Mouse (Mus musculus) midbrain, embryonic 11.5 days (tissue): Measurements from ENCODE around the gene Cntn6. TPM values are rescaled to one million over a fixed set of nuclear protein-coding genes. Genes with fewer than 3 reads are reported as not detected.
A peak's percentile ranks its signal among the peaks of the same experiment; 100 is the strongest.

ENCODE experiments used
- ATAC-seq: fragments of 200-750 bp; cut with Nextera tagmentation; 2 replicates; pipeline ENCODE4 v1.8.0; 2017; ENCODE audit warnings: moderate TSS enrichment, moderate library complexity; ENCODE audit not compliant: low FRiP score
- DNase-seq: peaks from one replicate; pipeline ENCODE4 v3.0.0; 2015; ENCODE audit warnings: low spot score; ENCODE audit errors: missing footprints
- H3K27ac ChIP-seq: fragments of 300-500 bp; sonication (generic); 2 replicates; pipeline ENCODE4 v1.5.1; 2014; ENCODE audit warnings: low read depth, low read length
- H3K27me3 ChIP-seq: fragments of 300-500 bp; sonication (generic); 2 replicates; pipeline ENCODE4 v1.6.1; 2014; ENCODE audit warnings: mild to moderate bottlenecking, low read length, moderate library complexity, mixed read lengths; ENCODE audit not compliant: control insufficient read depth, insufficient read depth
- H3K36me3 ChIP-seq: fragments of 300-500 bp; sonication (generic); 2 replicates; pipeline ENCODE4 v1.6.1; 2014; ENCODE audit warnings: mild to moderate bottlenecking, low read length, moderate library complexity, mixed read lengths; ENCODE audit not compliant: control insufficient read depth, insufficient read depth
- H3K4me1 ChIP-seq: fragments of 300-500 bp; sonication (generic); 2 replicates; pipeline ENCODE4 v1.6.1; 2014; ENCODE audit warnings: low read length; ENCODE audit not compliant: control insufficient read depth, insufficient read depth
- H3K4me2 ChIP-seq: fragments of 300-500 bp; sonication (generic); 2 replicates; pipeline ENCODE4 v1.6.1; 2014; ENCODE audit warnings: mild to moderate bottlenecking, moderate library complexity
- H3K4me3 ChIP-seq: fragments of 300-500 bp; sonication (generic); 2 replicates; pipeline ENCODE4 v1.5.1; 2014; ENCODE audit warnings: low read depth, low read length
- H3K9ac ChIP-seq: fragments of 300-500 bp; sonication (generic); 2 replicates; pipeline ENCODE4 v1.6.1; 2014; ENCODE audit warnings: low read length
- H3K9me3 ChIP-seq: fragments of 300-500 bp; sonication (generic); 2 replicates; pipeline ENCODE4 v1.6.1; 2016; ENCODE audit warnings: low read length; ENCODE audit not compliant: control insufficient read depth
- WGBS: fragments of 180-500 bp; shearing (Covaris S2); extraction: QIAGEN DNeasy Blood & Tissue Kit; methylation state at CpG from one replicate; pipeline ENCODE4 v1.1.7; 2014; 5-methylcytosine and 5-hydroxymethylcytosine counted together
- polyA plus RNA-seq: library from polyadenylated mRNA; unstranded; fragments of >200 nt; fragmentation: Nextera tagmentation; extraction: Ambion mirVana; gene quantifications from 2 replicates; pipeline ENCODE4 v1.2.1, GENCODE M21; 2014

Cntn6 gene
- polyA plus RNA-seq, 1 experiment from 2014 or later = 2.7 TPM

GRCm38 (mm10) chr6:104600838-104601397 lies 108.3 kb downstream of the Cntn6 start:
- WGBS = 76% methylated on average over 2 of the region's 2 CpGs
- no peak for ATAC-seq
- Histone ChIP-seq H3K4me1 (no peaks in the 10 kb centered on the region), H3K9me3 (no peaks in the 10 kb centered on the region), H3K36me3 (no peaks in the 10 kb centered on the region), H3K4me3 (no peak overlapping the region), H3K27ac (no peak overlapping the region), H3K9ac (no peak overlapping the region), H3K4me2 (no peak overlapping the region), H3K27me3 (no peaks in the 10 kb centered on the region)
- DNase-seq = no peak

- Histone ChIP-seq H3K4me2 (no peak overlapping the region), H3K4me1 (no peaks in the 10 kb centered on the region), H3K9ac (no peak overlapping the region)
Measured at GRCm38 (mm10) chr6:104602894-104603293, 110.3 kb downstream of the Cntn6 start.

GRCm38 (mm10) chr6:104603371-104603770 lies 110.8 kb downstream of the Cntn6 start:
- DNase-seq = no peak
- Histone ChIP-seq H3K36me3 (no peaks in the 10 kb centered on the region), H3K27ac (no peak overlapping the region)

More at GRCm38 (mm10) chr6:104602894-104603293, 110.3 kb downstream of the Cntn6 start:
- Histone ChIP-seq H3K36me3 (no peaks in the 10 kb centered on the region), H3K9me3 (no peaks in the 10 kb centered on the region), H3K27ac (no peak overlapping the region), H3K4me3 (no peak overlapping the region), H3K27me3 (no peaks in the 10 kb centered on the region)
- no peak for ATAC-seq
- no peak for DNase-seq

GRCm38 (mm10) chr6:104605214-104605613 lies 112.6 kb downstream of the Cntn6 start:
- Histone ChIP-seq H3K4me3 (no peak overlapping the region), H3K4me1 (no peaks in the 10 kb centered on the region), H3K27ac (no peak overlapping the region), H3K9me3 (no peaks in the 10 kb centered on the region), H3K4me2 (no peak overlapping the region), H3K36me3 (no peaks in the 10 kb centered on the region), H3K27me3 (no peaks in the 10 kb centered on the region), H3K9ac (no peak overlapping the region)
- WGBS = 57% methylated on average over 3 of the region's 3 CpGs
- DNase-seq = no peak
- ATAC-seq = no peak

More at GRCm38 (mm10) chr6:104603371-104603770, 110.8 kb downstream of the Cntn6 start:
- no peaks in the 10 kb centered on the region for H3K4me1 ChIP-seq
- H3K4me2 ChIP-seq = no peak overlapping the region
- no peak overlapping the region for H3K4me3 ChIP-seq
- H3K9me3 ChIP-seq = no peaks in the 10 kb centered on the region
- WGBS = 84% methylated on average over 4 of the region's 4 CpGs
- no peak overlapping the region for H3K9ac ChIP-seq
- H3K27me3 ChIP-seq = no peaks in the 10 kb centered on the region
- 0 out of 2 replicates have a peak, but pooled peaks have one; percentile 44 for ATAC-seq

GRCm38 (mm10) chr6:104653518-104653917 lies 160.9 kb downstream of the Cntn6 start:
- no peak overlapping the region for H3K9ac ChIP-seq
- H3K27me3 ChIP-seq = no peaks in the 10 kb centered on the region
- no peaks in the 10 kb centered on the region for H3K36me3 ChIP-seq
- DNase-seq (no peak), ATAC-seq (no peak)
- H3K27ac ChIP-seq = no peak overlapping the region
- no peaks in the 10 kb centered on the region for H3K4me1 ChIP-seq
- H3K4me2 ChIP-seq = no peak overlapping the region
- H3K9me3 ChIP-seq = no peaks in the 10 kb centered on the region
- no peak overlapping the region for H3K4me3 ChIP-seq
- WGBS = 82% methylated on average over 3 of the region's 3 CpGs

GRCm38 (mm10) chr6:104668701-104669100 lies 176.1 kb downstream of the Cntn6 start:
- H3K27ac ChIP-seq = no peak overlapping the region
- no peaks in the 10 kb centered on the region for H3K27me3 ChIP-seq
- 90% methylated on average over 2 of the region's 2 CpGs for WGBS
- H3K4me1 ChIP-seq = no peaks in the 10 kb centered on the region
- H3K4me3 ChIP-seq = no peak overlapping the region
- no peak overlapping the region for H3K9ac ChIP-seq
- DNase-seq (no peak), ATAC-seq (no peak)
- no peak overlapping the region for H3K4me2 ChIP-seq
- no peaks in the 10 kb centered on the region for H3K36me3 ChIP-seq
- H3K9me3 ChIP-seq = no peaks in the 10 kb centered on the region

GRCm38 (mm10) chr6:104674249-104674648 lies 181.7 kb downstream of the Cntn6 start:
- H3K9ac ChIP-seq = no peak overlapping the region
- H3K4me2 ChIP-seq = no peak overlapping the region
- no peak overlapping the region for H3K4me3 ChIP-seq
- no peaks in the 10 kb centered on the region for H3K4me1 ChIP-seq
- DNase-seq (no peak), ATAC-seq (no peak)
- no peaks in the 10 kb centered on the region for H3K36me3 ChIP-seq
- no peaks in the 10 kb centered on the region for H3K27me3 ChIP-seq
- H3K9me3 ChIP-seq = no peaks in the 10 kb centered on the region
- no peak overlapping the region for H3K27ac ChIP-seq

GRCm38 (mm10) chr6:104679809-104680495 lies 187.4 kb downstream of the Cntn6 start:
- Histone ChIP-seq H3K9ac (no peak overlapping the region), H3K4me2 (no peak overlapping the region), H3K27ac (no peak overlapping the region), H3K36me3 (no peaks in the 10 kb centered on the region), H3K27me3 (no peaks in the 10 kb centered on the region), H3K4me3 (no peak overlapping the region), H3K9me3 (no peaks in the 10 kb centered on the region), H3K4me1 (no peaks in the 10 kb centered on the region)
- 89% methylated on average over 1 of the region's 1 CpGs for WGBS
- peak; percentile 37 for DNase-seq
- no peak for ATAC-seq

- Histone ChIP-seq H3K4me2 (no peak overlapping the region), H3K9me3 (no peaks in the 10 kb centered on the region), H3K9ac (no peak overlapping the region), H3K27ac (no peak overlapping the region), H3K27me3 (no peaks in the 10 kb centered on the region), H3K4me1 (no peaks in the 10 kb centered on the region), H3K36me3 (no peaks in the 10 kb centered on the region), H3K4me3 (no peak overlapping the region)
- WGBS = 83% methylated on average over 3 of the region's 3 CpGs
- DNase-seq (no peak), ATAC-seq (no peak)
Measured at GRCm38 (mm10) chr6:104687980-104688379, 195.4 kb downstream of the Cntn6 start.
